Mouse (Mus musculus) liver, postnatal 0 days (tissue): ENCODE data around the gene Mllt1.

ENCODE experiments used
- CTCF ChIP-seq: sonication (generic); IDR thresholded peaks from 2 replicates; pipeline ENCODE4 v1.5.1; 2016; ENCODE audit warnings: antibody characterized with exemption, low read depth
- EP300 ChIP-seq: IDR thresholded peaks from 2 replicates; pipeline ENCODE4 v1.6.1; 2016; ENCODE audit warnings: antibody characterized with exemption, low read depth, mild to moderate bottlenecking

GRCm38 (mm10) chr17:56984886-56985285, 49.7 kb upstream of the Mllt1 start:
- TF ChIP-seq CTCF, result no peak
- no peak for TF ChIP-seq EP300
